11 mouse cellular contexts compared by ENCODE assay signal in genomic region chr1:127603697-127604631, GRCm38 (mm10).
DNase-seq lines count a peak whose midpoint lies in the region; ATAC-seq lines count a peak whose summit lies in the region.
"Had no signal": no experiment of that assay in that cellular context is flagged by ENCODE, and none has a peak within 500 bp of the region (broad histone marks: within the 10 kb centered on the region; RNA-seq: fewer than 3 reads in every experiment).

No protein-coding gene starts in this region.

- no peaks in the 10 kb centered on the region for H3K36me3 ChIP-seq in forebrain, embryonic 15.5 days
- H3K36me3 ChIP-seq in midbrain, embryonic 11.5 days (ENCODE audit: control insufficient read depth, insufficient read depth, low read length): no peaks in the 10 kb centered on the region
- H3K36me3 ChIP-seq: heart, embryonic 13.5 days; intestine, embryonic 15.5 days; liver, embryonic 15.5 days had no signal

- no peaks in the 10 kb centered on the region for H3K27me3 ChIP-seq in forebrain, embryonic 15.5 days
- H3K27me3 ChIP-seq in midbrain, embryonic 11.5 days (ENCODE audit: control insufficient read depth, insufficient read depth, low read length): no peaks in the 10 kb centered on the region
- H3K27me3 ChIP-seq: heart, embryonic 13.5 days; intestine, embryonic 15.5 days; liver, embryonic 15.5 days had no signal

- H3K9ac ChIP-seq in forebrain, embryonic 15.5 days (replicated peaks): no peak overlapping the region
- H3K9ac ChIP-seq in midbrain, embryonic 11.5 days (ENCODE audit: low read length): no peak overlapping the region
- H3K9ac ChIP-seq: heart, embryonic 13.5 days; intestine, embryonic 15.5 days; liver, embryonic 15.5 days had no signal

- peak; percentile 39 to 50 for DNase-seq in right cerebral cortex, postnatal 10 days (ENCODE audit: low spot score in 2 of 2)
- no peak for DNase-seq in right cerebral cortex, postnatal 4 days
- DNase-seq in midbrain, embryonic 11.5 days (ENCODE audit: low spot score, missing footprints): peak; percentile 83
- no peak for DNase-seq in thymus, adult 18-20 months
- no peak for DNase-seq in heart, adult 8-10 months (ENCODE audit: low spot score)
- DNase-seq in cerebellum, adult 9-10 months: no peak
- DNase-seq: kidney, postnatal 36 days had no signal

- H3K4me2 ChIP-seq in forebrain, embryonic 15.5 days (replicated peaks): no peak overlapping the region
- H3K4me2 ChIP-seq in midbrain, embryonic 11.5 days: no peak overlapping the region
- H3K4me2 ChIP-seq: heart, embryonic 13.5 days; intestine, embryonic 15.5 days; liver, embryonic 15.5 days had no signal

- peak overlapping the region; percentile 13; the same call in 1 of the 2 replicates for H3K27ac ChIP-seq in forebrain, embryonic 15.5 days (replicated peaks)
- H3K27ac ChIP-seq in midbrain, embryonic 11.5 days (ENCODE audit: low read depth, low read length): no peak overlapping the region
- H3K27ac ChIP-seq: heart, embryonic 13.5 days; intestine, embryonic 15.5 days; liver, embryonic 15.5 days had no signal

- H3K4me3 ChIP-seq in forebrain, embryonic 15.5 days: no peak overlapping the region
- H3K4me3 ChIP-seq in midbrain, embryonic 11.5 days (ENCODE audit: low read depth, low read length): no peak overlapping the region
- H3K4me3 ChIP-seq: heart, embryonic 13.5 days; intestine, embryonic 15.5 days; liver, embryonic 15.5 days had no signal

- H3K4me1 ChIP-seq in forebrain, embryonic 15.5 days: peaks cover 12% of the 10 kb centered on the region
- H3K4me1 ChIP-seq in midbrain, embryonic 11.5 days (ENCODE audit: control insufficient read depth, insufficient read depth, low read length): peaks cover 11% of the 10 kb centered on the region
- H3K4me1 ChIP-seq: intestine, embryonic 15.5 days; liver, embryonic 15.5 days had no signal

- ATAC-seq in forebrain, embryonic 15.5 days (replicated peaks): peak; percentile 71
- peak; percentile 74 for ATAC-seq in midbrain, embryonic 11.5 days (ENCODE audit: low FRiP score)
- ATAC-seq: intestine, embryonic 15.5 days had no signal

- H3K9me3 ChIP-seq in forebrain, embryonic 15.5 days: no peaks in the 10 kb centered on the region
- no peaks in the 10 kb centered on the region for H3K9me3 ChIP-seq in midbrain, embryonic 11.5 days (ENCODE audit: control insufficient read depth, low read length)
- H3K9me3 ChIP-seq: heart, embryonic 13.5 days; intestine, embryonic 15.5 days; liver, embryonic 15.5 days had no signal

- WGBS in forebrain, embryonic 15.5 days: 38% methylated on average over 9 of the region's 9 CpGs
- 51% methylated on average over 9 of the region's 9 CpGs for WGBS in midbrain, embryonic 11.5 days

Comparison
In these comparisons a context has a peak if more than half of its experiments do, and no peak if none do; other contexts are left out.
1. DNase-seq: peak in right cerebral cortex, postnatal 10 days (2 of 2) and midbrain, embryonic 11.5 days (single experiment); none in right cerebral cortex, postnatal 4 days (single experiment), thymus, adult 18-20 months (0 of 2), heart, adult 8-10 months (single experiment) and cerebellum, adult 9-10 months (single experiment).